Mouse (Mus musculus) cerebellum, adult 11 months (tissue): ENCODE measurements around the gene Tspo2.

Experiments
- DNase-seq: peaks from one replicate; pipeline ENCODE4 v3.0.0; 2022

Gene Tspo2

DNA sequence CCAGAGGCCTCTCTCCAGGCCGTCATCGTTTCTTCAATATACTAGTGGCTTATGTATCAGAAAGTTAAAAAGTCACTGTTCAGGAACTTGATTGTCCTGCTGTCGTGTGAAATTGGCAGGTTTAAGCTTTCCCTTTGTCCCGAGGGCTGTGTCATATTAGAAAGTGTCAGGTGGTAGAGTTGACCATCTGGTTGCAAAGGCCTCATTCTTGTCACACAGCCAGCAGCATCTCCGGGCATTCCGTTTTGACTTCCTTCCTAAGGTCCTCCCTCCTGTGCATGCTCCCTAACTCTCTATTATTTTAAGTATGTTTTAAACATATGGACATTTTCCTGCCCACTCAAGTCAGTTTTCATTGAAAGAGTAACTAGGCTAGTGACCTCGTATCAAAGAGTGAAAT, 35.3 kb downstream of the Tspo2 start:
- peak; percentile 57 for DNase-seq

DNA sequence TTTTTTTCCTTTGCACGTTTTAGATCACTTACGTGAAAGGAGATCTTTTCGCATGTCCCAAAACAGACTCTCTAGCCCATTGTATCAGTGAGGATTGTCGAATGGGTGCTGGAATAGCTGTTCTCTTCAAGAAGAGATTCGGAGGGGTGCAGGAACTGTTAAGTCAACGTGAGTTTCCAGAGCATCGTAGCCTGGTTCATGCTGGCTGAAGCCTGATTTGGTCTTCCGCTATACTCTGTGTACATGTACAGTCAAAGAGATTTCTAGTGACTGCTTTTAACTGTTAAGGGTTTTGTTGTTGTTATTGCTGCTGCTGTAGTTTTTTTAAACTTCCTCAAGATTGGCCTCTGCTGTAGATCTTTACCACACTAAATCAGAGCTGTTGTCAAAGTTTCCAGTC, 40.1 kb downstream of the Tspo2 start:
- DNase-seq: no peak

DNA sequence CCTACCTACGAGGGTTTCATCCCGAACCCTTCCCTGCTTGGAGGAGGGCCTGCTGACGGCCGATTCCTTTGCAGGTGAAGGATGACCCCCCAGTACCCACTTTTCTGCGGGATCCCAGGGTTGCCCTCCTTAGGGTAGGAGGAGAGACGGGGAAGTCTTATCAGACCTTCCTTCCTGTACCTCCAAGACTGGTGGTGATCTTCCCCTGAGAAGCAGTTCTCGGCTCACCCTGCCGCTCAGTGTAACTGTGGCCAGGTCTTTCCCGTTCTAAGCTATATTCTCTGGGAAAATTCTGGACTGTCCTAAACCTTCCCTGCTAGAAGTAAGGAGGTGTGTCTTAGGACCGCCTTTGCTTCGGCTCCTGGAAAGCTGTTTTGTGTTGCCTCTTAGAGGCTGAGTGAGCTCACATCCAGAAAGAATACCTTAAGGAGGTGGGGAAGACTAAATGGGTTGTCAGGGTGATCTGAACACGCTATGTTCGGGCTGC, 41.0 kb downstream of the Tspo2 start:
- no peak for DNase-seq

DNA sequence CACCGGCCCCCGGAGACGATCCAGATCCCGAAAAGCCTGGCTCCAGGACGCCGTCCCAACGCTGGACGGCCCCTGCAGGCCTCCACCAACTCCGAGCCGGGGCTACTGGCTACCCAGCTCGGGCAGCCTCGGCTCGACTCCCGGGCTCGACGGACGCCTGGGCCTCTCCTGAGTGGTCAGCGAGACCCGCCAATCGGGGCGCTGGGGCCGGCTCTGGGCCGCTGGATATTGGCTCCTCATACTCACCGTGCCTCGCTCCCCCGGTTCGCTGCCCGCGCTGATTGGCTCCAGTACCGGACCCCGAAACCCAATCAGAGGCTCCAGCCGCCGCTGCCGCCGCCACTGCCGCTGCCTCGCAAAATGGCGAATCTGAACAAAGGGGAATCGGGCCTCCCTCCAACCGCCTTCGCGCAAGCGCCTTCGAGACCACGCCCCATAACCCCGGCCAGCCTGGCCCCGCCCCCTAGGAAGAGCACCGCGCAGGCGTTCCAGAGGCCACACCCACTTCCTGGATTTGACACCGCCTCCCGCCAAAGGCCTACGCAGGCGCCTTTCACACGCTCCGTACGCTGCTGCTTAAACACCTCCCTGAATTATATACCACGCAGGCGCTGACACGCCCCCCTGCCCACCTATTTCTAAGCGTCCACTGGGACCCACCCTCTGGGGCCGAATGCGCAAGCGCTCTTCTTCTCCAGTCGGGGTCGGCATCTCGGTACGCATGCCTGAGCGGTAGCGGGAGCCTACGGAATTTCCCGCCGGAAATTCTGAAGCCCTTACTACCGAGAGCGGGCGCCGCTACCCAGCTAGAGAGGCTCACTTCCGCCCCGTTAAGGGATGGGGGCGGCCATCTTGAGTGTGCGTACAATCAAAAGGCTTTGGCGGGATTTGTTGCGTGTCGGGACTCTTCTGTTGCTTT, 41.7 kb downstream of the Tspo2 start, which contains the start of the genes Nfya and Oard1:
Nfya (minus strand) TSS at position 527 of the 919 bp plus-strand sequence.
Oard1 (plus strand) TSS at position 635 of the 919 bp plus-strand sequence.
- peak; percentile 100 for DNase-seq

DNA sequence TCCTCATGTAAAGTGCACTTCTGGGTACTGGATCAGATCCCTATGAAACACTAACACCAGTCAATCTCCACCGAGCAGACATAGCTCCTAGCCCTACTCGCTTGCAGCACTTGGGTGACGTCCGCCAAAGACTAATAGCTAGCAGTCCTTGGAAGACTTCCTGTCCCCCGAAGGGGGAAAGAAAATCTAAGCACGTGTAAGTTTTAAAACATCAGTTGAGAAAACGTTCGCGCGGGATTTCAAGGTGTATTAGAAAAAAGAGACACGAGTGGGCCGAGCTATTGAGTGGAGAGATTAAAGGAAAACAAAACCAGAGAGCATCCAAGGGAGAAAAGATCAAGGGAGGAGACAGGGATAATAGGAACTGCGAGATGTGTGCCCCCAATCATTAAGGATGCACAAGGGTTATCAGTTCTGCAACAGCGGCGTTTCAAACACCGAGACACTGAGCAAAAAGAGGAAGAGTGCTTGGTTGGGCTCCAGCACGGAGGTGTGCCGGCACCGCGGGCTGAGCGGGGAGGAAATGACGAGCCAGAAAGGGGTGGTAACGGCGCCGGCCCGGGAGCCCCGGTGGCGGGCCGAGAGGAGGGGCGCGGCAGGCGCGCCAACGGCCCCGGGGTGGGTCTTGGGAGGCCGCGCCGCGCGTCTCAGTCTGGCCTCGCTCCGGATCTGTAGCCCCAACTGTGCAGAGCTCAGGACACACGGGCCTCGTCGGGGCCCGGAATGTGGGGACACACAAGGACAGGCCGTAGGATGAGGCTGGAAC, 42.6 kb downstream of the Tspo2 start:
- peak; percentile 76 for DNase-seq

DNA sequence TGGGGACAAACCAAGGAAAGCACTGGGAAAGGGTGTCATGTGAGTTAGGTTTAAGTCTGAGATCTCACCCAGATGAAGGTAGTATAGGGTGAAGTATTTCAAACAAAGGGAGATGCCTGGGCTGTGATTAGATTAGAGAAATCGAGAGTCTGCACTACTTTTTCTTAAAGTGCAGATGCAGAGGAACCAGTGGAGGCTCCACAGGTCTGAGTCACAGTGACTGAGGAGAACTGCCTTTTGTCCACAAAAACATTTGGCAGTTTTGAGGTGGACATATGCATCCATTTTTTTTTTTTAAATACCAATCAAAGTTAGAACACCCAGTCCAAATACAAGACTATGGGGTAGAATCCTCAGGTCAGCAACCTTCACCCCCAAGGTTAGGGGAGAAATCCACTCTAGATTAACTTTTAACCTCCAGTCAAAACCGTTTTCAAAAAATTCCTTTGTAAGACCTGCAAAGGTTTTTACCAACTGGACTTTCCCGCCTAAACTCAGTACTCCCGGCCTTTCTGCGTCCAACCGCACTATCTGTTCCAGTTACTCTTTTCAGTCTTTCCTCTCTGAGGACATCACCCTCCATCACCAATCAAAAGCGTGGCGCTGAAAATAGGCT, 43.3 kb downstream of the Tspo2 start:
- DNase-seq: no peak

DNA sequence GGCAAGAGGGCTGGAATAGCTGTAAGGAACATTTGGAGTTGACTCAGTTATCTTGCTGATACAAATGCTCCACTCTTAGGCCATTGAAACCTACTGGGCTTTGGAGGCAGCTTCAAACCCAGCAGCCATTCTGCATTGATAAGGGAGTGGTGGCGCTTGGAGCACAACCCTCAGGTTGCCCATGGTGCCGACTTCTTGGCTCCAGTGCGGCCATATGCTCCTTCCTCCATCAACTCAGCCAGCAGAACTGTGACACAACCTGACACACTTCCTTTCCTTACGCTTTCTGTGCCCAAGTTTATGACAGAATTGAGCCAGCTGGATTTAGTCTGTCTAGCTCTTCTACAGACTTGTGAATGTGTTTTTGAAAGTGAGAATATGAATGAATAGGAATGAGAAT, 44.2 kb downstream of the Tspo2 start:
- DNase-seq: no peak

DNA sequence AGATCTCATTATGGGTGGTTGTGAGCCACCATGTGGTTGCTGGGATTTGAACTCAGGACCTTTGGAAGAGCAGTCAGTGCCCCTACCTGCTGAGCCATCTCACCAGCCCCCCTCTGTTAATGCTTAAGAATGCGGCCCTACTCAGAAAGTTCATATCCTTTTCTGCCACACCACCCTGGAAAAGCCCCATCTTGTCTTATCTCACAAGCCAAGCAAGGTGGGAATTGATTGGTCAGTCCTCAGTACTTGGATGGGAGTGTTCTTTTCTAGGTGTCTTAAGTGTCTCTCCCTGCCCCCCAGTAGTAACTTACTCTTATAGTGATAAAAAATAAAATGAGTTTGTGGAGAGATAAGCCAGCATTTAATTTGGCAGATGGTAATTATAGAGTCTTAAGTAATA, 46.6 kb downstream of the Tspo2 start:
- no peak for DNase-seq

DNA sequence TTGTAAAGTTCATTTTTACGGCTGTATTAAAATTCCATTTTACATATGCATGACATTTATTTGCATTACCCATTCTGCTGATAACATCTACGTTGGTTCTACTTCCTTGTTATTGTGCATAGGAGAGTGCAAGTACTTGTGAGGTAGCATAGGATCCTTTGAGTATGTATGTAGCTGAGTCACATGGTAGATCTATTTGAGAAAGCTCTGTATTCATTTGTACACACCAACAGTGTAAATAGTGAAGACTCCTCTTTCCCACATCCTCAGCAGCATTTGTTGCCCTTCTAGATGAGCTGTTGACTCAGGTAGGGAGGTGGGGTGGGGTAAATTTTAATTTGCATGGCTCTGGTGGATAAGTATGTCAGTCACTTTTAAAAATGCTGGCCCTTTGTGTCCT, 47.5 kb downstream of the Tspo2 start:
- DNase-seq: no peak

DNA sequence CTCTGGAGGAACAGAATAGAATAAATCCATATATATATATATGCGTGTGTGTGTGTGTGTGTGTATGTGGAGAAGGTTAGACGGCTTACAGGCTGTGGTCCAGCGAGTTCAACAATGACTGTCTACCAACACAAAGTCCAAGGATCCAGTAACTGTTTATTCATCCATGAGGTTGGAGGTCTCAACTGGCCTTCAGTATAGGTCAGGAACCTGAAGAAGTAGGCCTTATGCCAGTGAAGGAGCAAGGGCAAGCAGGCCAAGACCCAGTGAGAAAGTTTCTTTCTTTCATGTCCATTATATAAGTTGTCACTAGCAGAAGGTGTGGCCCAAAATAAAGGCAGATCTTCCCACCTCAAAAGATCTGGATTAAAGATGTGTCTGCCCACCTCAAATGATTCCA, 48.6 kb downstream of the Tspo2 start:
- DNase-seq: no peak

DNA sequence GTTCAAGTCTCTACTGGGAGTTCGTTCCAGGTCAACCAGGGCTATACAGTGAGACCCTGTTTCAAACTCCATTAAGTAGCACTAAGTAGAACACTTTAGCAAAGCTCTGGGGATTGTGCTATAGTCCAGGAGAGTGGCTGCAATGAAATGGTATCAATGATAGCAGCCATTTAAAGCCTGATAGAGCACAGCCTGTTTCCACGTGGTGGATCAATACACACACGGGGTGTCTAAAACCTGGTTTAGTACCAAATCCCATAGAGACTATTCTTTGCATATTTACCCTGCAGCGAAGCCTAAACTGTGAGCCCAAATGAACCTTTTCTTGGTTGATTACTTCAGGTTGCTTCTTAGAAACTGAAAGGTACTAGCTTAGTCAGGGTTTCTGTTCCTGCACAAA, 49.6 kb downstream of the Tspo2 start:
- DNase-seq: no peak
